Mouse (Mus musculus) mature B cell (primary cell): ENCODE results near the gene Gm13083.
"Not testable (repeated sequence)": the region's sequence is repeated elsewhere in the genome, so short reads cannot be mapped to it uniquely, and the experiment has no call there.

Experiments used
- in situ Hi-C: fragments of 300-500 bp; cut with MboI; formaldehyde crosslinking; loops from 2 replicates; pipeline ENCODE4 v1.14.3; 2019

Gm13083 gene

DNA sequence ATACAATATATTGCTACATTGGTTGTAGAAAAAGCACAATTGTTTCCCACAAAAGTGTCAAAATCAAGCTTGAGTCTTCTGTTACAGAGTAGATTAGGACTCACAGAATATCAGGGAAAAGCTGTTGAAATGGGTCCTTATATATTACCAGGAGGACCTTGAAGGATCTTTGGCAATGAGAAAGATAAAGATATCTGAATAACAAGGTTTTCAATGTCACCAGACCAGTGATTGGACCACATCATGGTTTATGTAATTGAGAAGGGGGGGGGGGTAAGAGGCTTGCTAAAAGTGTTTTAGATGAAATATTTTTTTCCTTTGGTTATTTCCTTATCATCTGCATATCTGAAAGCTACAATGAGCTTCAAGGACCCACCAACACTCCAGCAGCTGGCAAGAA lies at the start of gene Gm13083:
Gene Gm13083, plus strand, starts transcription at position 301 of the 400 bp plus-strand sequence.
- in situ Hi-C loops: not testable (repeated sequence)

DNA sequence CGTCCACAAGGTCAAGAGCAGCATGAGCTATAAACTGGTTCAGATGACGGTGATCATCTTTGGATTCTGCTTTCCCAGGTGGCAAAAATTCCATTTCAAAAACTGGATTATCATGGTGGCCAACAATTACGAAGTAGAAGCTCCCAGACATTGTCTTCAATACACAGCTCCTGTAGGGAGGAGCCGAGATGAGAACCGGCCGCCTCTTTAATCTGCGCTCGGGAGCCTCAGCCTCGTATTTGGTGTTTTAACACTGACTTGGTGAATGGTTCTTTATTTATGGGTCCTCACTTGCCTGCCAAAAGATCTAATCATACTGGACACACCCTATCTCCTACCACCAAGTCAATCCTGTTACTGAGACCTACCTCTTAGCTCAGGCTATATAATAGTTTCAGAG lies 2.9 kb upstream of the Gm13083 start:
- in situ Hi-C loops: not testable (repeated sequence)

DNA sequence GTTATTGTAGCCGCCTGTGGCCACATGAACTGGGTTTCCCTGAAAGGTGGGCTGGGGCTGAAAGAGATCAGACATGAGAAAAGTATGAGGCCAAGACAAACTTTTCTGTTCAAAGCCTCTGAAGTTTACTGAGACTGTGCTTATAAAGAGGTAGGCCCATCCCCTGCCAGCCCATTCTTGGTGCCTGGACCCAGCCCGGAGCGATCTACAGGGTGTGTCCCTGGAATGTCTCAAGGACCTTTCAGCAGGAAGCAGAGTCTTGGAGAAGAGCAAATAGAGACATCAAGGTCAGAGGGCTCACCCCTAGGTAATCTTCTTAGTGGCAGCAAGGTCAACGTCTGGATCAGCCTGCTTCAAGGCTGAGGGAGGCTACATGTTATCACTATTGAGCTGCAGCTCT lies 3.3 kb downstream of the Gm13083 start:
- in situ Hi-C loops: not testable (repeated sequence)

DNA sequence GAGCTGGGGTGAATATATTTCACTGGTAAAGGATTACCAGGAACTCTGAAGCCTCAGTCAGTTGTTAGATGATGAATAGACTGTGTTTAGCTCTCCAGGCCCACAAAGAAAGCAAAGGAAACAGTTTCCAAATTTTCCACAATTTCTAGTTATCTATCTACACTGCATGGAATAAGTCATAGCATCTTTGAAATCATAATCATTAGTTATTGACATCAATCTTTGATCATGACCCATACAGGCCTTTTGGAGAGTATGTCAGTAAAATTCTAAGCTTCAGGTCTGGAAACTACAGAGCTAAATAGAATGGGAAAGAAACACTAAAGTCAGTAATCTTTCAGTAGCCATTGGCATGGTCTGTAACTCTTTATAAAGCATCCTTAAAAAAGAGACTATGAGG lies 42.3 kb downstream of the Gm13083 start, which contains the start of gene Gm13088:
Gene Gm13088, minus strand, starts transcription at position 101 of the 400 bp plus-strand sequence.
- in situ Hi-C loops: not testable (repeated sequence)
